Mouse (Mus musculus) MEL (cell line): ENCODE measurements at regions not wholly inside any gene's neighbourhood (a gene's known extent, or its start where the extent isn't known, plus 50 kb on each side); places are given as distances from the start of the nearest gene placed in this dataset.

Source experiments
- DNase-seq: peaks from one replicate; pipeline ENCODE4 v3.0.0; 2011; ENCODE audit warnings: low read depth, low spot score
- H3K27ac ChIP-seq: 2 replicates; pipeline ENCODE4 v1.5.1; 2012; ENCODE audit warnings: low read depth, mild to moderate bottlenecking, control low read depth, low read length, moderate library complexity; ENCODE audit not compliant: control insufficient read depth
- H3K27me3 ChIP-seq, 2 experiments: fragments of 150-350 bp in 1 of 2; sonication (generic) in 1 of 2; 2 replicates each; pipeline ENCODE4 v1.6.1; 2012; ENCODE audit warnings: low read length in 2 of 2, mild to moderate bottlenecking in 2 of 2, improper control_type of control experiment in 1 of 2, moderate library complexity in 1 of 2; ENCODE audit not compliant: insufficient read depth in 2 of 2, control insufficient read depth in 1 of 2
- H3K36me3 ChIP-seq, 2 experiments: 2 replicates each; pipeline ENCODE4 v1.6.1; 2012 to 2014; ENCODE audit warnings: low read length in 2 of 2, improper control_type of control experiment in 1 of 2, inconsistent platforms in 1 of 2, mild to moderate bottlenecking in 1 of 2; ENCODE audit not compliant: insufficient read depth in 2 of 2, control insufficient read depth in 1 of 2
- H3K4me1 ChIP-seq, 2 experiments: fragments of 150-350 bp in 1 of 2; sonication (generic) in 1 of 2; 2 replicates each; pipeline ENCODE4 v1.6.1; 2012; ENCODE audit warnings: low read length in 2 of 2, improper control_type of control experiment in 1 of 2, mild to moderate bottlenecking in 1 of 2; ENCODE audit not compliant: insufficient read depth in 2 of 2, control insufficient read depth in 1 of 2
- H3K4me3 ChIP-seq, 2 experiments: fragments of 150-350 bp in 1 of 2; sonication (generic) in 1 of 2; 2 replicates each; pipeline ENCODE4 v1.5.1; 2012; ENCODE audit warnings: low read depth in 2 of 2, low read length in 2 of 2, mild to moderate bottlenecking in 2 of 2, moderate library complexity in 2 of 2, control low read depth in 1 of 2, improper control_type of control experiment in 1 of 2; ENCODE audit not compliant: control insufficient read depth in 1 of 2, insufficient read depth in 1 of 2
- H3K79me2 ChIP-seq: 2 replicates; pipeline ENCODE4 v1.6.1; 2012; ENCODE audit warnings: mild to moderate bottlenecking, low read length, moderate library complexity; ENCODE audit not compliant: control insufficient read depth, poor library complexity, insufficient read depth
- H3K9ac ChIP-seq: 2 replicates; pipeline ENCODE4 v1.6.1; 2012; ENCODE audit warnings: low read depth, mild to moderate bottlenecking, control low read depth, low read length, moderate library complexity; ENCODE audit not compliant: control insufficient read depth, poor library complexity, severe bottlenecking
- H3K9me3 ChIP-seq: fragments of 150-350 bp; sonication (generic); replicated peaks from 2 replicates; pipeline ENCODE4 v1.6.1; 2012; ENCODE audit warnings: mild to moderate bottlenecking, low read length, improper control_type of control experiment, moderate library complexity; ENCODE audit not compliant: insufficient read depth
- CHD1 ChIP-seq: IDR thresholded peaks from 2 replicates; pipeline ENCODE4 v1.6.1; 2012; ENCODE audit warnings: low read depth, mild to moderate bottlenecking, inconsistent platforms, low read length, improper control_type of control experiment
- E2F4 ChIP-seq: IDR thresholded peaks from 2 replicates; pipeline ENCODE4 v1.6.1; 2011; ENCODE audit warnings: low read depth, low read length, improper control_type of control experiment, borderline replicate concordance
- ELF1 ChIP-seq: IDR thresholded peaks from 2 replicates; pipeline ENCODE4 v1.6.1; 2014; ENCODE audit warnings: low read depth, mild to moderate bottlenecking, inconsistent platforms, low read length, improper control_type of control experiment, moderate library complexity
- EP300 ChIP-seq, 2 experiments: IDR thresholded peaks; 2 replicates each; pipeline ENCODE4 v1.6.1; 2011; ENCODE audit warnings: improper control_type of control experiment in 2 of 2, low read length in 2 of 2, low read depth in 1 of 2, mild to moderate bottlenecking in 1 of 2
- ETS1 ChIP-seq: IDR thresholded peaks from 2 replicates; pipeline ENCODE4 v1.6.1; 2012; ENCODE audit warnings: low read depth, mild to moderate bottlenecking, inconsistent platforms, low read length, improper control_type of control experiment, moderate library complexity
- NRF1 ChIP-seq: IDR thresholded peaks from 2 replicates; pipeline ENCODE4 v1.6.1; 2014; ENCODE audit warnings: low read depth, mild to moderate bottlenecking, inconsistent platforms, low read length, improper control_type of control experiment, moderate library complexity; ENCODE audit not compliant: poor library complexity, insufficient read depth, severe bottlenecking
- POLR2A ChIP-seq, 2 experiments: IDR thresholded peaks; 2 replicates each; pipeline ENCODE4 v1.6.1; 2011 to 2012; ENCODE audit warnings: low read length in 2 of 2, mild to moderate bottlenecking in 2 of 2, control low read depth in 1 of 2, improper control_type of control experiment in 1 of 2, low read depth in 1 of 2, moderate library complexity in 1 of 2; ENCODE audit not compliant: control insufficient read depth in 1 of 2, insufficient read depth in 1 of 2, poor library complexity in 1 of 2
- RCOR1 ChIP-seq: IDR thresholded peaks from 2 replicates; pipeline ENCODE4 v1.6.1; 2012; ENCODE audit warnings: low read depth, mild to moderate bottlenecking, inconsistent platforms, low read length, improper control_type of control experiment
- SIN3A ChIP-seq: IDR thresholded peaks from 2 replicates; pipeline ENCODE4 v1.6.1; 2012; ENCODE audit warnings: low read length, improper control_type of control experiment, inconsistent platforms
- SMC3 ChIP-seq: IDR thresholded peaks from 2 replicates; pipeline ENCODE4 v1.6.1; 2011; ENCODE audit warnings: low read depth, low read length, improper control_type of control experiment
- TCF12 ChIP-seq: IDR thresholded peaks from 2 replicates; pipeline ENCODE4 v1.6.1; 2014; ENCODE audit warnings: low read depth, mild to moderate bottlenecking, inconsistent platforms, low read length, improper control_type of control experiment, moderate library complexity
- UBTF ChIP-seq: IDR thresholded peaks from 2 replicates; pipeline ENCODE4 v1.6.1; 2012; ENCODE audit warnings: low read depth, mild to moderate bottlenecking, inconsistent platforms, low read length, improper control_type of control experiment, moderate library complexity, borderline replicate concordance; ENCODE audit not compliant: insufficient read depth
- ZKSCAN1 ChIP-seq: IDR thresholded peaks from 2 replicates; pipeline ENCODE4 v1.6.1; 2012; ENCODE audit warnings: low read depth, mild to moderate bottlenecking, inconsistent platforms, low read length, improper control_type of control experiment, moderate library complexity
- ZMIZ1 ChIP-seq: IDR thresholded peaks from 2 replicates; pipeline ENCODE4 v1.6.1; 2012; ENCODE audit warnings: low read depth, mild to moderate bottlenecking, inconsistent platforms, low read length, improper control_type of control experiment, moderate library complexity

DNA sequence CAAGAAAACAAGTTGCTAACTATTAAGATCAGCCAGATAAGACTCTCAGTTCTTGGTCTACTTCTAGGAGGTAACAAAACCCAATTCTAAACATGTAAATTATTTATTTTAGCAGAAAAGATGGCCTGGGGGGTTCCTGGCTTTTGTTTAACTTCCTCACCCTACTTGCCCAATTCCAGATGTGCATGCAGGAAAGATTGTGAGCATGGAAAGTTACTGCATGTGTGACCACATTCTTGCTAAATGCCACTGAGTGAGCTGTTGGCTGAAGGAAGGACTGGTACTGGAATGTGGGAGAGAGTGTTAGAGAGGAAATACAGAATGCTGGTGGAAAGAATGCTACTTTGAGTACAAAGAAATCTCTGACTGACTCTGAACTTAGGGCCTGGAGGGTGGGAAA is 72.1 kb upstream of the Vgll3 start:
- no peaks in the 10 kb centered on the region for H3K4me1 ChIP-seq
- H3K79me2 ChIP-seq, result no peaks in the 10 kb centered on the region
- no peaks in the 10 kb centered on the region for H3K9me3 ChIP-seq
- H3K27me3 ChIP-seq, result no peaks in the 10 kb centered on the region
- no peaks in the 10 kb centered on the region for H3K36me3 ChIP-seq
- no peak overlapping the region for H3K27ac ChIP-seq
- H3K4me3 ChIP-seq, result no peak overlapping the region
- DNase-seq, result no peak
- H3K9ac ChIP-seq, result no peak overlapping the region
- no peak for TF ChIP-seq ELF1

- Histone ChIP-seq H3K27me3 (no peaks in the 10 kb centered on the region), H3K27ac (no peak overlapping the region), H3K4me1 (no peaks in the 10 kb centered on the region), H3K79me2 (no peaks in the 10 kb centered on the region), H3K9ac (no peak overlapping the region), H3K9me3 (no peaks in the 10 kb centered on the region), H3K36me3 (no peaks in the 10 kb centered on the region), H3K4me3 (no peak overlapping the region)
- no peak for DNase-seq
- TF ChIP-seq UBTF, result no peak
- TF ChIP-seq TCF12, result no peak
- TF ChIP-seq EP300 (IDR thresholded peaks at IDR 0.05; ENCODE audit: low read depth in 1 of 2, low read length in 2 of 2), result no peak
- no peak for TF ChIP-seq ZKSCAN1
- TF ChIP-seq CHD1, result no peak
- TF ChIP-seq SIN3A, result no peak
- no peak for TF ChIP-seq NRF1
- TF ChIP-seq SMC3, result no peak
- TF ChIP-seq ZMIZ1, result no peak
- TF ChIP-seq RCOR1, result no peak
- TF ChIP-seq E2F4, result no peak
- TF ChIP-seq POLR2A (IDR thresholded peaks at IDR 0.05; ENCODE audit: control insufficient read depth in 1 of 2, insufficient read depth in 1 of 2, low read depth in 1 of 2, low read length in 2 of 2, poor library complexity in 1 of 2), result no peak
- no peak for TF ChIP-seq ELF1
- TF ChIP-seq ETS1, result no peak
Measured at GRCm38 (mm10) chr16:65755667-65756066, 59.4 kb upstream of the Vgll3 start.
